Mouse (Mus musculus) cerebellum, adult 8-10 months (tissue): Measurements from ENCODE around the gene Ttn.

ENCODE experiments used
- DNase-seq: peaks from one replicate; pipeline ENCODE4 v3.0.0; 2022

Gene Ttn

DNA sequence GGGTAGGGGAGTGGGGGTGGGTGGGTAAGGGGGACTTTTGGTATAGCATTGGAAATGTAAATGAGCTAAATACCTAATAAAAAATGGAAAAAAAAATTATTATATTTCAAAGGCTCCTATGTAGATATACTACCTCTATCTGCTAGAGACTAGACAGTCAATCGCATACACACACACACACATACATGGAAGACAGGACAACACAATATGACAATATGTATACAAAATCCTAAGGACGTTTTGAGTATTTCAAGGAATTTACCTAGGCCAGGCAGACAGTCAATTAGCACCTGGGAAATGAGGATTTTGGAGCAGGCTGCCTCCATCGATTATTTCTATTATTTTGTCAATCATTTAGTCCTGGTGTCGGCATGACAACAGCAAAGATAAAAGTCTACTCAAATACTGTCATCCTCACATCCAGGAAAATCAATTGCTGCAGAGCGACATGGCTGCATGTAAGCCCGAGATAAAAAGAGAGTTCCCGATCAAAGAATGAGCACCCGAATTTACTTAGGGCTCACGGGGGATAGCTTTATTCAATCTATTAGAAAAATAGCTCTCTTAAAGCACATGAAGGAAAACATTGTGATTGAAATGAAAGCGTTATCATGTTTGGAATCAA is 20.8 kb downstream of the Ttn start:
- DNase-seq = no peak

- no peak for DNase-seq
Observed at GRCm38 (mm10) chr2:76949774-76950173, 32.6 kb downstream of the Ttn start.

DNA sequence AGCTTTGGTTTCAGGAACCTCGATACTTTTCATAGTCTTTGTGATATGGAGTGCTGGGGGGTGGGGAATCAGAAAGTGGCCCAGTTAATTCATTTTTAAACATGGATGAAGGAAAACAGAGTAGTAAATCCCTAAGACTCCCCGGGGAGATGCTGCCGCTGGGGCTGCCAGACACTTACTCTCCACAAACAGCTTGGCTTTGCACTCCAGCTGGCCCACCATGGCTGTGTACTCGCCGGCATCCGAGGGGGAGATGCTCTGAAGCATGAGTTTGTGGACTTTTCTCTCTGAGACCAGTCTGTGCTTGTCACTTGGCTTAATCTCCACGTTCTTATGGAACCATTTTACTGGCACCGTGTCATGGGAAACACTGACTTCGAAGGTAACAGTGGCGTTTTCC is 43.8 kb downstream of the Ttn start:
- DNase-seq = no peak

DNA sequence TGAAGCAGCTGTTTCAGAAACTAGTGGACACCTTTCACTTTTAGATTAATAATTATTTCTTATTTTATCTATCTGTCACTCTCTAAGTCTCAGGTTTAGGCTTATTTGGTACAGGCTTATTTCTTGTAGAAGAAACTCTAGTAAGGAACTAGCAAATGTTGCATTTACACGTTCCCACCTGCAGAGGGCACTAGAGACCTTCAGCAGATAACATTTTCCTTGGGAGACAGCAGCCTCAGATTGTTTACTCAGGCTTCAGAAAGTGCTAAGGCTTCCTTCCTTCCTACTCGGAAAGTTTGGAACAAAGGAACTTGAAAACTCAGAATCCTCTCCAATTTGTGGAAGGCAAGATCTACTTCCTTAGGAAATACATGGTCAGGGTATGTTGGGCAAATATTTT is 52.6 kb downstream of the Ttn start:
- peak; percentile 69 for DNase-seq

GRCm38 (mm10) chr2:76928816-76929215 is 53.5 kb downstream of the Ttn start:
- peak; percentile 54 for DNase-seq

- no peak for DNase-seq
Observed at GRCm38 (mm10) chr2:76928298-76928697, 54.0 kb downstream of the Ttn start.

DNA sequence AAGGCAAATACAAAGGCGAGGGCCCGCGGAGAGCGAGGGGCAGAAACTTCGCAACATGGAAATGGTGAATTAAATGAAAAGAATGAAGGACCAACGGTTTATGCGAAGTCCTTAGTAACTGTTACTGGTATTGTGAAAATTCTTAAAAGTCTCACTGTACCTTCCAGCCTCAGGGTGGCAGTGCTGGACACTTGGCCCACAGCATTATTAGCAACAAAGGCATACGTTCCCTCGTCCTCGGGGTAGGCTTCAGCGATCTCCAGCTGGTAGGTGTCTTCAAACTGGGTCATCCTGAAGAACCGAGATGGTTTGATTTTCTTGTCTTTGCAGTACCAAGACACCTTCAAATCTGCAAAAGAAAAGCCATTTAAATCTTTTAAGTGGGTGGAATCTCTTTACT is 55.4 kb downstream of the Ttn start:
- peak; percentile 17 for DNase-seq

DNA sequence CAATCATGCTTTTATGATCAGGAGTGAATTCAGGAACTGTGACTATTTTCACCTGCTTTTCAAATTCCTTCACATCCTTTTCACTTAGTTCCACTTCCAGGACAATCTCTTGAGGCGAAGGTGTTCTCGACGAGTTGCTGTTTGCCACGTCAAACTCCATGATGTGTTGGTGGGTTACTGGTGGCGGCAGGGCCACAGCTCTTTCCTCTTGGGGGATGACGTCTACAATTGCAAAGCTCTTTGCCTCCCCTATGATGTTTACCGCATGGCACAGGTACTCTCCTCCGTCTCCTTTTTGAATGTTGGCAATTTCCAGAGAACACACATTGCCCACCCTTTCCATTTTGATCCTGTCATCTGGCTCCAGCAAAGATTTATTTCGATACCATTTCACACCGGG is 67.4 kb downstream of the Ttn start:
- DNase-seq = no peak

DNA sequence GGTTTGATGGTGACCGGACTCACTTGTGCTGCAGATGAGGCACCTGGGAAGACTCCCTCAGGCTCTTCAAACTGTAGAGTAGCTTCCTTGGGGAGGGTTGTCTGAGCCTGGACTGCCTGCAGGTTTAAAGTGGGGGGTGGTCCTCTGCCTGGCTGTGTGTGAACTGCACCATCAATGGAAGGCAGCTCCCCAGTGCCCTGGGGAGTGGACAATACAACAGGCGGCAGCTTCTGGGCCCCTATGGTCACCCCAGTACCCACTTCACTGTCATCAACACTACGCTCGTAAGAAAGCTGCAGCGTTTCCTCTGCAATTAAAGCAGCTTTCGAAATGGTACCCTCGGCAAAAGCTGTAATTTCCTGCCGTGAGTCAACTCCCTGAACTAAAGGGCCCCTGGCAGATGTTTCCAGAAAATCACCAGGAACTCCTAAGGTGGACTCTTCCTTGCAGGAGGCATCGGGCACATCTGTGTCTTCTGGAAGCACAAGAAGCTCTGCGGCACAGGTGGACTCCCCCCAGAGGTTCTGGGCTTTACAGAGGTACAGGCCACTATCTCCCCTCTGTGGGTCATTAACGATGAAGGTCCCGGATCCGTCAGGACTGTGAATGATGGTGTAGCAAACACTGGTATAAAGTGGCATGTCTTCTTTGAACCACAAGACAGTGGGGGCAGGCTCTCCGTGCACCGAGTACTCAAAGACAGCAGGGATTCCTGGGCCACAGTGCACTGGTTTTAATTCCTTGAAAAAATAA is 73.5 kb downstream of the Ttn start:
- DNase-seq = no peak

DNA sequence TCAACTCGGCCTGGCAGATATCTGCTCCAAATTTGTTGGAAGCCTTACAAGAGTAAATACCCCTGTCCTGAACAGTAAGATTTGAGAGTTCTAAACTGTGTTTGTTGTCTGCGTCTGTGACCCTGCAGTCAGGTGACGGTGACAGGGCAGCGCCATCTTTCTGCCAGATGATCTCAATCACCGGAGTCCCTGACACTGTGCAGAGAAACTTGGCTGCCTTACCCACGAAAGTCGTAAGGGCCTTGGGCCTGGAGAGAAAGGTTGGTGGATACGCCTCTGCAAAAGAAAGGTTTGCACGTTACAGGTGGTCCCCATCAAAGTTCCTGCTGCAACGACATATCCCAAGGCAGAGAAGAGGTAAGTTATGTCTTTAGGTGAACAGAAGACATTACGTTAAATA is 79.0 kb downstream of the Ttn start:
- no peak for DNase-seq

- no peak for DNase-seq
Observed at GRCm38 (mm10) chr2:76901476-76902086, 80.8 kb downstream of the Ttn start.

- no peak for DNase-seq
Observed at GRCm38 (mm10) chr2:76899886-76900285, 82.5 kb downstream of the Ttn start.

DNA sequence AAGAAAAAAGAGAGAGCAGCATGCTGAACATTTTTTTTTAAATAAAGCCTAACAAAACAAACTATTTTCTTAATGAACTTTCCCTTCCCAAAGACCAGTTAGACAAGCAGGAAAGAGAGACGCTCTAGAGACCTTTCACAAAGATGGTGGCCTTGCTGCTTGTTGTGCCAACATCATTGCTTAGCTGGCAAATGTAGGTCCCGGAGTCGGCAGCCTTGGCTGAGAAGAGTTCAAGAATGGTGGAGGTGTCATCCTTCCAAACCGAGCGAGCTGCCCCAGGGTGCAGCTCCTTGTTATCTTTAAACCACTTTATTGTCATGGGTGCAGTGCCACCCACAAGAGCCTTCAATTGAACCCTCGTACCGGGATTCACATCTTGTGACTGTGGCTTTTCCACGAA is 85.4 kb downstream of the Ttn start:
- no peak for DNase-seq

DNA sequence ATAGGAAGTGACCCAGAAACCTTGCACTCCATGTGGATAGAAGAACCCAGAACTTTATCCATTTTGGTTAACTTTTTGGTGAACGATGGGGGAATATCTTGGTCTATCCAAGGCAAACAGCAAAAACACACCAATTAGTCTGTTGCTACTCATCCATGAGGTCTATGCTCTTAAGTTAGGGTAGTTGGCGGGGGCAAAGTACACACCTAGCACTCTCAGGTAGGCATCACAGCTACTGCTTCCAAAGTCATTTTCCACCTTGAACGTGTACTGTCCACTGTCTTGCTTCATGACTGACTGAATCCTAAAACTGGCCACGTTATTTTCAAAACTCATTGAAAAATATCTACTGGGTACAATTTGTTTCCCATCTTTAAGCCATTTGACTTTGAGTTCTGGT is 87.0 kb downstream of the Ttn start:
- DNase-seq = no peak

DNA sequence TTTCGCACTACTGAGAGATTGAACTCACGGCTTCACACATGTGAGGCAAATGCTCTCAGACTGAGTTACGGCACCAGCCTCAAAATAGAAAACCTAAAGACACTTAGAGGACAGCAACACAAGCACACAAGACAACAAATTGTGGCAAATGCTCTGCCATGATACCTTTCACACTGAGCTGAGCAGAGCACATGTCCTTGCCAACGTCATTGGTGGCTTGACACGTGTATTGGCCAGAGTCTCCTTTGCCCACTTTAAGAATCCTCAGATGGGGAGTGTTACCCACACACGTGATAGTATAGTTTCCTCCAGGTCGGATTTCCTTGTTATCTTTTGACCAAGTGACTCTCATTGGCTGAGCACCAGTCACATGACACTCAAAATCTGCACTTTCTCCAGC is 93.6 kb downstream of the Ttn start:
- no peak for DNase-seq

GRCm38 (mm10) chr2:76885855-76886254 is 96.5 kb downstream of the Ttn start:
- no peak for DNase-seq

- DNase-seq = no peak
Observed at GRCm38 (mm10) chr2:76881406-76881805, 100.9 kb downstream of the Ttn start.

- DNase-seq = no peak
Observed at GRCm38 (mm10) chr2:76875587-76875986, 106.8 kb downstream of the Ttn start.

DNA sequence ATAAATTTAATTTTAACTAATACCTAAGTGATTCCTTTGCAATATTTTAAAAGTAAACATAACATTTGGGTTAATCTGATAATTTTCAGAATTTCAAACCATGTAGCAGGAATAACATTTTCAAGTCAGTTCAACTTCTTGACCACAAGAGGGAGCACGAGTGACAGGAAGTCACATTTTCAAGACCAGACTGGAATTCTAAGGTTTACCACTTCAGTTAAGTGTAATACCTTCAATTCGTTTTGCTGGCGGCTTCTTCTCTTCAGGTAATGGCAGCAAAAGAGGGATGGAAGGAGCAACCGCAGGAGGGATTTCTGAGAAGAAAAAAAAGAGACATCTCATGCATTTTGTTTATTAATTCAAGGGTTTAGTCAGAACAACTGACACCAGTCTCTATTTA is 115.4 kb downstream of the Ttn start:
- peak; percentile 11 for DNase-seq

DNA sequence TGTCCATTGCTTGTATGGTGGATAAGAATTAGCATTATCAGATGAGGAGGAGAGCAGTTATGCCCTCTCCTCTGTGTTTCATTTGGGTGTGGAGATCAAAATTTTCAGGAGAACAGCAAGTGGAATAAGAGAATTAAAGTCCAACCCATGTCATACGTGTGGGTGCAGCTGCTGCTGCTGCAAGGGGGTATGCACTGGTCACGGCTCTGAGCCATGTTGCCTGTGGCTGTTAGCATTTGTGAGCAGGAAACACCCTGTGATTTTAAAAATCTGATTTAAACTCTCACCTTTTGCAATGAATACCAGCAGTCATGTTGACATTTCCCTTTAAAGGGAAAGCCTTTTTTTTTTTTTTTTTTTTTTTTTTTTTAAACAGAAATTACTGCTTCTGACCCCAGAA is 116.8 kb downstream of the Ttn start:
- DNase-seq = no peak

DNA sequence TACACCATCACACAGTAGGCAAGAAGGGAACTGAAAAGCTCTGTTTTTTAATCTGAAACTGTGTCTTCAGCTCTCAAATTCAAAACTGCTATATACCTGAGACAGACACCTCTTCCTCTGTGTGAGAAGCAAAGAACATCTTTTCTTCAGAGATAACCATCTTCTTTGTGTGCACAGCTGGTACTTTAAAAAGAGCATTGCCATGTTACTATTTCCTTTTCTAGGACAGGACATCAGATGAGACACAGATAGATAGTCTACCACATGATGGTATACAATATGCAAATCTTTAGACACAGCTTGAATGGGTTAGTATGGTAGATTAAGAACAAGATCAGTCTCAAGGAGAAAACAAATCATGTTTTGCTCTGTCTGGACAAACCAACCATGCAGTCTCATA is 121.0 kb downstream of the Ttn start:
- DNase-seq = no peak

DNA sequence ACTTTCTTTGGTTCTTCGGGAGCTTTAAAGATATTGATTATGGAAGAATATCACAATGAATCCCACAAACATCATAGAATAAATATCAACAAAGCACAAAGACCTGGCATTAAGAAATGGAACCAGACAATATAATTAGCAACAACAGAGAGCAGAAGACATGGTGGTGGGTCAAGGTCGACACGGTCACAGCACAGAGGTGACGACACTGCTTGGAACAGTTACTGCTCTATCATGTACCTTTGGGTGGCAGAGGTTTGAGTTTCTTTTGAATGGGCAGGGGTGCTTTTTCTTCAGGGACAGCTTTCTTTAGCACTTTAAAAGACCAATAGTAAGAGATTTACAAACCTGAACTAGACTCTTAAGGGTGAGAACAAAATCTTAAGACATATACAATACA is 132.3 kb downstream of the Ttn start:
- no peak for DNase-seq

- DNase-seq = no peak
Observed at GRCm38 (mm10) chr2:76843162-76843561, 139.2 kb downstream of the Ttn start.

- no peak for DNase-seq
Observed at GRCm38 (mm10) chr2:76820472-76820871, 161.9 kb downstream of the Ttn start.

- DNase-seq = no peak
Observed at GRCm38 (mm10) chr2:76817796-76818195, 164.6 kb downstream of the Ttn start.
